Comparison of ENCODE assay signal across 17 mouse cellular contexts in genomic region chr3:99261986-99262385, GRCm38 (mm10). TPM values are rescaled to one million over a fixed set of nuclear protein-coding genes. Genes with fewer than 3 reads are reported as not detected.
DNase-seq lines count a peak whose midpoint lies in the region; ATAC-seq and TF ChIP-seq lines count a peak whose summit lies in the region.
"Had no signal": no experiment of that assay in that cellular context is flagged by ENCODE, and none has a peak within 500 bp of the region (broad histone marks: within the 10 kb centered on the region; RNA-seq: fewer than 3 reads in every experiment).

No protein-coding gene starts in this region.

- WGBS in forebrain, embryonic 10.5 days: 1% methylated on average over 2 of the region's 2 CpGs
- 3% methylated on average over 2 of the region's 2 CpGs for WGBS in forebrain, embryonic 13.5 days
- WGBS in midbrain, embryonic 12.5 days: 0% methylated on average over 2 of the region's 2 CpGs
- 0% methylated on average over 2 of the region's 2 CpGs for WGBS in midbrain, embryonic 13.5 days
- 9% methylated on average over 2 of the region's 2 CpGs for WGBS in limb, embryonic 14.5 days
- WGBS in hindbrain, embryonic 16.5 days: 2% methylated on average over 2 of the region's 2 CpGs

- no peak for TF ChIP-seq POLR2A in limb, embryonic 14.5 days (IDR thresholded peaks at IDR 0.05; ENCODE audit: borderline replicate concordance, extremely low read depth, insufficient read depth, insufficient read length)

- no peak overlapping the region for H3K9ac ChIP-seq in forebrain, embryonic 13.5 days
- no peak overlapping the region for H3K9ac ChIP-seq in midbrain, embryonic 12.5 days (replicated peaks)
- no peak overlapping the region for H3K9ac ChIP-seq in midbrain, embryonic 13.5 days (replicated peaks)
- peak overlapping the region; percentile 59; the same call in 1 of the 2 replicates for H3K9ac ChIP-seq in limb, embryonic 14.5 days (ENCODE audit: low read depth, low read length, severe bottlenecking)
- H3K9ac ChIP-seq in hindbrain, embryonic 16.5 days (ENCODE audit: low read depth, low read length): no peak overlapping the region
- H3K9ac ChIP-seq: forebrain, embryonic 12.5 days; liver, embryonic 15.5 days had no signal

- no peak overlapping the region for H3K4me3 ChIP-seq in forebrain, embryonic 10.5 days
- H3K4me3 ChIP-seq in forebrain, embryonic 13.5 days: no peak overlapping the region
- H3K4me3 ChIP-seq in midbrain, embryonic 12.5 days: no peak overlapping the region
- no peak overlapping the region for H3K4me3 ChIP-seq in midbrain, embryonic 13.5 days (replicated peaks)
- H3K4me3 ChIP-seq in limb, embryonic 14.5 days (replicated peaks; ENCODE audit: low read length): peak overlapping the region; percentile 27; the same call in 1 of the 2 replicates
- no peak overlapping the region for H3K4me3 ChIP-seq in hindbrain, embryonic 16.5 days (ENCODE audit: low read length)
- H3K4me3 ChIP-seq: forebrain, embryonic 12.5 days; liver, embryonic 15.5 days had no signal

- ATAC-seq in forebrain, embryonic 13.5 days: no peak
- peak; percentile 38; the same call in 1 of the 2 replicates for ATAC-seq in midbrain, embryonic 12.5 days (ENCODE audit: low FRiP score, low read depth)
- no peak for ATAC-seq in midbrain, embryonic 13.5 days
- no peak for ATAC-seq in limb, embryonic 14.5 days (ENCODE audit: low FRiP score, low read depth)
- no peak for ATAC-seq in hindbrain, embryonic 16.5 days
- ATAC-seq: hindbrain, postnatal 0 days had no signal

- peak; percentile 22 for DNase-seq in forebrain, embryonic 10.5 days (ENCODE audit: extremely low spot score, low spot score)
- DNase-seq in limb, embryonic 14.5 days (ENCODE audit: low spot score): no peak
- no peak for DNase-seq in cerebellum, adult 18-20 months
- DNase-seq in T-cell, adult 2 months (ENCODE audit: low spot score): no peak
- DNase-seq: cerebellum, adult 11 months; heart, postnatal 10 days; kidney, adult 9 months; kidney, postnatal 4 days; right cerebral cortex, adult 18-20 months; thymus, postnatal 14 days had no signal

- H3K27me3 ChIP-seq in forebrain, embryonic 10.5 days (ENCODE audit: poor library complexity, severe bottlenecking): peaks cover 100% of the 10 kb centered on the region
- H3K27me3 ChIP-seq in forebrain, embryonic 13.5 days: peaks cover 96% of the 10 kb centered on the region
- H3K27me3 ChIP-seq in midbrain, embryonic 12.5 days: peaks cover 90% of the 10 kb centered on the region
- H3K27me3 ChIP-seq in midbrain, embryonic 13.5 days: peaks cover 96% of the 10 kb centered on the region
- peaks cover 12% of the 10 kb centered on the region for H3K27me3 ChIP-seq in limb, embryonic 14.5 days (ENCODE audit: control insufficient read depth, insufficient read depth, low read length)
- peaks cover 69% of the 10 kb centered on the region for H3K27me3 ChIP-seq in hindbrain, embryonic 16.5 days (replicated peaks; ENCODE audit: control insufficient read depth, insufficient read depth, low read length)

- no peaks in the 10 kb centered on the region for H3K36me3 ChIP-seq in forebrain, embryonic 10.5 days (replicated peaks)
- H3K36me3 ChIP-seq in forebrain, embryonic 13.5 days (ENCODE audit: poor library complexity, severe bottlenecking): no peaks in the 10 kb centered on the region
- no peaks in the 10 kb centered on the region for H3K36me3 ChIP-seq in midbrain, embryonic 12.5 days
- H3K36me3 ChIP-seq in midbrain, embryonic 13.5 days: no peaks in the 10 kb centered on the region
- peaks cover 13% of the 10 kb centered on the region for H3K36me3 ChIP-seq in limb, embryonic 14.5 days (ENCODE audit: control insufficient read depth, insufficient read depth, low read length)
- no peaks in the 10 kb centered on the region for H3K36me3 ChIP-seq in hindbrain, embryonic 16.5 days (ENCODE audit: control insufficient read depth, insufficient read depth, low read length)
- H3K36me3 ChIP-seq: forebrain, embryonic 12.5 days; liver, embryonic 15.5 days had no signal

- H3K9me3 ChIP-seq in forebrain, embryonic 10.5 days: no peaks in the 10 kb centered on the region
- H3K9me3 ChIP-seq in forebrain, embryonic 13.5 days (replicated peaks): no peaks in the 10 kb centered on the region
- no peaks in the 10 kb centered on the region for H3K9me3 ChIP-seq in midbrain, embryonic 12.5 days
- no peaks in the 10 kb centered on the region for H3K9me3 ChIP-seq in midbrain, embryonic 13.5 days
- no peaks in the 10 kb centered on the region for H3K9me3 ChIP-seq in limb, embryonic 14.5 days (ENCODE audit: control insufficient read depth, low read length)
- no peaks in the 10 kb centered on the region for H3K9me3 ChIP-seq in hindbrain, embryonic 16.5 days (ENCODE audit: control insufficient read depth, low read length)
- H3K9me3 ChIP-seq: forebrain, embryonic 12.5 days; liver, embryonic 15.5 days had no signal

- H3K4me1 ChIP-seq in forebrain, embryonic 10.5 days: peaks cover 7% of the 10 kb centered on the region
- no peaks in the 10 kb centered on the region for H3K4me1 ChIP-seq in forebrain, embryonic 13.5 days
- H3K4me1 ChIP-seq in midbrain, embryonic 12.5 days: no peaks in the 10 kb centered on the region
- no peaks in the 10 kb centered on the region for H3K4me1 ChIP-seq in midbrain, embryonic 13.5 days (replicated peaks)
- peaks cover 36% of the 10 kb centered on the region for H3K4me1 ChIP-seq in limb, embryonic 14.5 days (ENCODE audit: control insufficient read depth, insufficient read depth, low read length)
- H3K4me1 ChIP-seq in hindbrain, embryonic 16.5 days (ENCODE audit: control insufficient read depth, insufficient read depth, low read depth, low read length): no peaks in the 10 kb centered on the region
- H3K4me1 ChIP-seq: liver, embryonic 15.5 days had no signal

- H3K4me2 ChIP-seq in forebrain, embryonic 13.5 days: no peak overlapping the region
- H3K4me2 ChIP-seq in midbrain, embryonic 12.5 days (replicated peaks): no peak overlapping the region
- no peak overlapping the region for H3K4me2 ChIP-seq in midbrain, embryonic 13.5 days (replicated peaks)
- peak overlapping the region; percentile 51 for H3K4me2 ChIP-seq in limb, embryonic 14.5 days (replicated peaks; ENCODE audit: low read depth, low read length, severe bottlenecking)
- H3K4me2 ChIP-seq in hindbrain, embryonic 16.5 days (ENCODE audit: low read length): no peak overlapping the region
- H3K4me2 ChIP-seq: forebrain, embryonic 12.5 days; liver, embryonic 15.5 days had no signal

- H3K27ac ChIP-seq in forebrain, embryonic 10.5 days: no peak overlapping the region
- no peak overlapping the region for H3K27ac ChIP-seq in forebrain, embryonic 13.5 days
- no peak overlapping the region for H3K27ac ChIP-seq in midbrain, embryonic 12.5 days (replicated peaks)
- no peak overlapping the region for H3K27ac ChIP-seq in midbrain, embryonic 13.5 days
- peak overlapping the region; percentile 64; the same call in 1 of the 2 replicates for H3K27ac ChIP-seq in limb, embryonic 14.5 days (replicated peaks; ENCODE audit: low read depth, low read length)
- no peak overlapping the region for H3K27ac ChIP-seq in hindbrain, embryonic 16.5 days (ENCODE audit: low read depth, low read length)
- H3K27ac ChIP-seq: forebrain, embryonic 12.5 days; hindbrain, postnatal 0 days; liver, embryonic 15.5 days had no signal

RNA-seq across cellular contexts. Expression of gene Tbx15, which starts 21.8 kb away (rescaled TPM):
- polyA plus RNA-seq in forebrain, embryonic 10.5 days (2016; fragmentation: Nextera tagmentation; extraction: Ambion mirVana): 1.4 and 2.8 TPM in 2 replicates
- 0.28 and 0.43 TPM in 2 replicates for polyA plus RNA-seq in forebrain, embryonic 13.5 days (2015; fragmentation: Nextera tagmentation; extraction: Ambion mirVana)
- polyA plus RNA-seq in midbrain, embryonic 12.5 days (2016; fragmentation: Nextera tagmentation; extraction: Ambion mirVana): 2.5 and 2.7 TPM in 2 replicates
- 0.35 and 0.39 TPM in 2 replicates for polyA plus RNA-seq in midbrain, embryonic 13.5 days (2015; fragmentation: Nextera tagmentation; extraction: Ambion mirVana)
- 66.6 and 76.3 TPM in 2 replicates for polyA plus RNA-seq in limb, embryonic 14.5 days (2012; rRNA removed)
- polyA plus RNA-seq in limb, embryonic 14.5 days (2014; fragmentation: Nextera tagmentation; extraction: Ambion mirVana): 25.5 and 26.6 TPM in 2 replicates
- 0.66 and 1.0 TPM in 2 replicates for polyA plus RNA-seq in hindbrain, embryonic 16.5 days (2015; fragmentation: Nextera tagmentation; extraction: Ambion mirVana)
